Mouse (Mus musculus): Measurements from ENCODE around the gene Dock2.

GRCm38 (mm10) chr11:34741081-34741480 is 42.6 kb downstream of the Dock2 start:
- TF ChIP-seq CTCF (IDR thresholded peaks at IDR 0.05; ENCODE audit: borderline replicate concordance, control insufficient read depth, extremely low read depth, insufficient read depth, low read length, poor library complexity) = no peak
- TF ChIP-seq POLR2A (IDR thresholded peaks at IDR 0.05; ENCODE audit: control insufficient read depth, extremely low read depth, insufficient read depth, low read length, poor library complexity) = no peak
